Mouse (Mus musculus) liver, adult 2 months (tissue): ENCODE results near the gene Car11. TPM values are rescaled to one million over a fixed set of nuclear protein-coding genes. Genes with fewer than 3 reads are reported as not detected.

Experiments used
- DNase-seq: peaks from one replicate; pipeline ENCODE4 v3.0.0-alpha.2; 2011; ENCODE audit warnings: low read depth, low spot score; ENCODE audit errors: extremely low read depth
- H3K27ac ChIP-seq: fragments of 200-500 bp; replicated peaks from 2 replicates; pipeline ENCODE4 v1.5.1; 2012; ENCODE audit warnings: low read depth, mild to moderate bottlenecking, control low read depth, inconsistent platforms, low read length; ENCODE audit not compliant: insufficient read depth
- H3K27me3 ChIP-seq: fragments of 200-500 bp; 2 replicates; pipeline ENCODE4 v1.6.1; 2012; ENCODE audit warnings: mild to moderate bottlenecking, moderate library complexity, low read length, inconsistent platforms; ENCODE audit not compliant: control insufficient read depth, insufficient read depth
- H3K36me3 ChIP-seq: fragments of 200-500 bp; 2 replicates; pipeline ENCODE4 v1.6.1; 2012; ENCODE audit warnings: low read length, inconsistent platforms; ENCODE audit not compliant: control insufficient read depth, insufficient read depth
- H3K4me1 ChIP-seq: fragments of 200-500 bp; 2 replicates; pipeline ENCODE4 v1.6.1; 2011; ENCODE audit warnings: low read length; ENCODE audit not compliant: control insufficient read depth, insufficient read depth
- H3K4me3 ChIP-seq: fragments of 200-500 bp; 2 replicates; pipeline ENCODE4 v1.5.1; 2011; ENCODE audit warnings: low read depth, mild to moderate bottlenecking, control low read depth, low read length, moderate library complexity; ENCODE audit not compliant: insufficient read depth
- H3K79me2 ChIP-seq: fragments of 200-500 bp; 2 replicates; pipeline ENCODE4 v1.6.1; 2012; ENCODE audit warnings: inconsistent platforms, mild to moderate bottlenecking, low read length, moderate library complexity; ENCODE audit not compliant: control insufficient read depth, insufficient read depth
- H3K9ac ChIP-seq: fragments of 200-500 bp; 2 replicates; pipeline ENCODE4 v1.6.1; 2012; ENCODE audit warnings: low read depth, mild to moderate bottlenecking, control low read depth, inconsistent platforms, low read length
- CTCF ChIP-seq: fragments of 200-500 bp; IDR thresholded peaks from 2 replicates; pipeline ENCODE4 v1.5.1; 2011; ENCODE audit warnings: low read depth, low read length, control low read depth
- POLR2A ChIP-seq: fragments of 200-500 bp; IDR thresholded peaks from 2 replicates; pipeline ENCODE4 v1.6.1; 2011; ENCODE audit warnings: low read length, control low read depth; ENCODE audit not compliant: insufficient read depth; ENCODE audit errors: extremely low read depth
- WGBS: fragments of 180-500 bp; shearing (Covaris S2); methylation state at CpG from one replicate; pipeline ENCODE4 v1.1.7; 2018; 5-methylcytosine and 5-hydroxymethylcytosine counted together
- polyA plus RNA-seq: library from polyadenylated mRNA; depleted of rRNA; stranded (reverse); fragments of >200 nt; gene quantifications from 2 replicates; pipeline ENCODE4 v1.2.3, GENCODE M21; 2012
- total RNA-seq: library from RNA; depleted of rRNA; stranded (reverse); fragments of >200 nt; gene quantifications from 2 replicates; pipeline ENCODE4 v1.2.3, GENCODE M21; 2014

The Car11 gene
- total and polyA plus RNA-seq, 2 experiments: 0.09 to 0.59 TPM

DNA sequence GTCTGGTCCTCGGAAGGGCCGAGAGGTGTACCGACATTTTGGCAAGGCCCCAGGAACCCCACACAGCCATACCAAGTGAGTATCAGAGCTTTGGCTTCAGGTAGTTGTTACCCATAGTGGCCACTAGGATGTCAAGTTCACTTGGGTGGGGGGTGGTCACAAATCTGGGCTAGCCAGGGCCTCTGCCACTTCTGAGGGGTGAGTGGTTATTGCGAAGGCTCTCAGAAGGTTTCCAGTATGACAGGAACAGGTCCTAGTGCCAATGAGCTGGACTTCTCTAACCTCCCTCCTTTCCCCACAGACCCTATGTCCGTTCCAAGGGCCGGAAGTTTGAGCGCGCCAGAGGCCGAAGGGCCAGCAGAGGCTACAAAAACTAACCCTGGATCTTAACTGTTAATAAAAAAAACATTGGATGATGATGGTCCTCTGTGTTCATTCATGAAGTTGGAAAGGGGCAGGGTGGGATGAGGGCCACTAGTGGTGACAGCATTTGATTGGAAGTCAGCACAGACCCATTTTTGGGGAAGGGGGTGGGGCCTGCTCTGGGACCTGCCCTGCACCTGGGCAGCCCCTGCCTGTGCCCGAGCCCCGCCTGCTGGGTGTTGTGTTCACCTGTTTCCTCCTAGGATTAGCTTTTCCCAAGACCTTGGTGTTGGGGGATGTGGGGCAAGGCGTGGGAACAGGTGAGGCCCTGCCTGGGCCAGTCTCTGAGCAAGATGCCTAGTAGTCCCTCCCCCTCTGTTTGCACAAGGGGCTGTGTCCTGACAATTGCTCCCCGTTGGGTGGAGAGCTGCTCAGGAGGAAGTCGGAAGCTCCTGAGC, 21.0 kb downstream of the Car11 start, which contains the start of gene Fam83e:
TSS of gene Fam83e (plus strand) at position 800 of the 821 bp plus-strand sequence.
- TF ChIP-seq CTCF (peak; percentile 18; the same call in 1 of the 2 replicates), POLR2A (no peak)
- Histone ChIP-seq H3K27ac (no peak within 1 kb of the TSS), H3K79me2 (peaks cover 5% of the 10 kb centered on the region; the same call in 1 of the 2 replicates), H3K4me3 (no peak within 1 kb of the TSS), H3K9ac (no peak within 1 kb of the TSS), H3K4me1 (peaks cover 17% of the 10 kb centered on the region), H3K27me3 (no peaks in the 10 kb centered on the region), H3K36me3 (peaks cover 7% of the 10 kb centered on the region)
- 81% methylated on average over 14 of the region's 14 CpGs for WGBS
- DNase-seq: no peak

DNA sequence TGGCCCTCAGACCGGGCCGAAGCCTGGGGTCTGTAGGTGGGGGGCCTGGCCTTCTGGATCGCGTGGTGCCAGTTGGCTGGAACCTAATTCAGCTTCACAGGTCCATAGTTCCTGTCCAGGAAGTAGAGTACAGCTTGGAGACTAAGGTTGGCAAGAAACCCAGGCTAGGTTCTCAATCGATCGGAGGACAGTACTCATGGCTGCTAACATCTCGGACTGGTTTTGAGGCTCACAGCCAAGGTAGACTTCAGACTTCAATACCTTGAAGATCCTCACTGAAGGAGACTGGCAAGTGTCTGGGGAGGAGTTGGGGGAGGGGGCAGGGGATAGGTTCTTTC, 21.6 kb downstream of the Car11 start:
- H3K4me1 ChIP-seq: peaks cover 12% of the 10 kb centered on the region
- no peak overlapping the region for H3K27ac ChIP-seq
- H3K36me3 ChIP-seq: peaks cover 7% of the 10 kb centered on the region
- DNase-seq: peak; percentile 39
- TF ChIP-seq CTCF (no peak), POLR2A (no peak)
- no peak overlapping the region for H3K9ac ChIP-seq
- 56% methylated on average over 7 of the region's 7 CpGs for WGBS
- H3K27me3 ChIP-seq: no peaks in the 10 kb centered on the region
- no peak overlapping the region for H3K4me3 ChIP-seq
- H3K79me2 ChIP-seq: peaks cover 5% of the 10 kb centered on the region; the same call in 1 of the 2 replicates

DNA sequence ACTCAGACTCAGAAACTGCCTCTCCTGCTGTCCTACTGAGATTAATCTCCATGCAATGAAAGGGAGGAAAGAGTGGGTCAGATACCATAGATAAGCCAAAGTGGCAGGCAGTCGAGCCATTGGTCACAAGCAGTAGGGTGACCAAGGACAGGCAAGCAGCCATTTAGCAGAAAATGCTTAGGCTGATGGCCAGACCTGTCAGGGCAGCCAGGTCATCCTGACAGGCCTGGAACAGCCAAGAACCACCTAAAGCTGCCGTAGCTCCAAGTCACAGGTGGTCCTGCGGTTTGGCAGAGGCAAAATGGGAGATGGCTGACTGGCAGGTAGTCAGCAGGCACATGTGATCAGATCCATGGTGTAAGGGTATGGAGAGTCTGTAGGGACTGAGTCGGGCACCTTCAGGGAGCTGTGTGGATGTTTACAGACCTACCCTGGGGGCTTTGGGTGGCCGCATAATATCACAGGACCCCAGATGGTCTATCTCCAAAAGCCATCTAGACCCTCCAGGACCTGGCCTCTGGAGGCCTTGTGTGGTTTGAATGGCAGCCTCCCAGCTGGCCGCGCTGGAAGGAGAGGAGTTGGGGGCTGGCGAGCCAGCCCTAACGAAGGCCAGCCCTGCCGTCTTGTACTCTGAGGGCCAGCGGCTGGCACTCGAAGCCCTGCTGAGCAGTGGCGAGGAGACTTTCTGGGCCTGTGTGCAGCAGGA, 22.2 kb downstream of the Car11 start:
- Histone ChIP-seq H3K9ac (no peak overlapping the region), H3K79me2 (peaks cover 5% of the 10 kb centered on the region; the same call in 1 of the 2 replicates), H3K27ac (no peak overlapping the region), H3K4me1 (peaks cover 9% of the 10 kb centered on the region), H3K27me3 (no peaks in the 10 kb centered on the region), H3K36me3 (peaks cover 7% of the 10 kb centered on the region), H3K4me3 (no peak overlapping the region)
- peak; percentile 53 for DNase-seq
- TF ChIP-seq POLR2A (no peak), CTCF (no peak)
- WGBS: 77% methylated on average over 13 of the region's 13 CpGs

DNA sequence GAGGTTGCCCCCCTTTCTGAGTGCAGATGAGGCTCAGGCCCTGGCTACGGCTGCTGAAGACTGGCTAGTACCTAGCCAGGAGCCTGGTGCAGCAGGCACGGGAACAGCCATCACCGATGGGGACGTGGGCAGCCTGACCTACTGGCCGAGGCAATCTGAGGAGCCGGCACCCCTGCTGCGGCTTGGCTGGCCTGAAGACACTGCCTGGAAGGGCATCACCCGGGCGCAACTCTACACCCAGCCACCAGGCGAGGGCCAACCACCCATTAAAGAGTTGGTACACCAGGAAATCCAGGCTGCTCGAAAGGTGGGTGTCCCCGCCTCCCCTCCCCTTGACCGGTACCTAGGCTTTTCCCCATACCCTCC, 22.7 kb downstream of the Car11 start:
- H3K4me1 ChIP-seq: peaks cover 9% of the 10 kb centered on the region
- no peak for TF ChIP-seq POLR2A
- TF ChIP-seq CTCF: no peak
- H3K4me3 ChIP-seq: no peak overlapping the region
- H3K9ac ChIP-seq: no peak overlapping the region
- no peak for DNase-seq
- 91% methylated on average over 13 of the region's 13 CpGs for WGBS
- H3K27me3 ChIP-seq: no peaks in the 10 kb centered on the region
- H3K36me3 ChIP-seq: peaks cover 7% of the 10 kb centered on the region
- no peak overlapping the region for H3K27ac ChIP-seq
- peaks cover 5% of the 10 kb centered on the region; the same call in 1 of the 2 replicates for H3K79me2 ChIP-seq

DNA sequence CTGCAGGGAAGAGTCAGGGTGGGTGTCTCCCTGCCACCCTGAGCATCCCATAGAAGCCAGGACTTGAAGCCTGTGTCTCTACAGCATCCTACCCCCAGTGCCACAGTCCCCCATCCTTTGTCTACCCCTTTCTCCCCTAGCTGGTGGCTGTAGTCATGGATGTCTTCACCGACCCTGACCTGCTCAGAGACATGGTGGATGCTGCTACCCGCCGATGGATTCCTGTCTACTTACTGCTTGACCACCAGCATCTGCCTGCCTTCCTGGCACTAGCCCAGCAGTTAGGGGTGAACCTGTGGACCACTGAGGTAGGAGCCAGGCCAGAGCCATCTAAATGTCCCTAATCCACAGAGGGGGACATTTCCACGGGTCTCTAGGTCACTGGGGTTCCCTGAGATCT, 23.7 kb downstream of the Car11 start:
- Histone ChIP-seq H3K79me2 (peaks cover 2% of the 10 kb centered on the region; the same call in 1 of the 2 replicates), H3K27ac (no peak overlapping the region), H3K4me3 (no peak overlapping the region), H3K36me3 (peaks cover 7% of the 10 kb centered on the region), H3K4me1 (peaks cover 9% of the 10 kb centered on the region), H3K27me3 (no peaks in the 10 kb centered on the region), H3K9ac (no peak overlapping the region)
- WGBS: 93% methylated on average over 4 of the region's 4 CpGs
- TF ChIP-seq POLR2A (no peak), CTCF (no peak)
- no peak for DNase-seq
